Mouse (Mus musculus) embryonic fibroblast, embryonic 13.5 days (primary cell): ENCODE measurements around the gene Lipo3.
"Not testable (repeated sequence)": the region's sequence is repeated elsewhere in the genome, so short reads cannot be mapped to it uniquely, and the experiment has no call there.

Source experiments
- CTCF ChIP-seq: IDR thresholded peaks from 2 replicates; pipeline ENCODE4 v1.5.1; 2011; ENCODE audit warnings: mild to moderate bottlenecking, control low read depth, low read length, moderate library complexity, borderline replicate concordance; ENCODE audit not compliant: insufficient read depth
- POLR2A ChIP-seq: IDR thresholded peaks from 2 replicates; pipeline ENCODE4 v1.6.1; 2011; ENCODE audit warnings: low read depth, mild to moderate bottlenecking, control low read depth, low read length, moderate library complexity

DNA sequence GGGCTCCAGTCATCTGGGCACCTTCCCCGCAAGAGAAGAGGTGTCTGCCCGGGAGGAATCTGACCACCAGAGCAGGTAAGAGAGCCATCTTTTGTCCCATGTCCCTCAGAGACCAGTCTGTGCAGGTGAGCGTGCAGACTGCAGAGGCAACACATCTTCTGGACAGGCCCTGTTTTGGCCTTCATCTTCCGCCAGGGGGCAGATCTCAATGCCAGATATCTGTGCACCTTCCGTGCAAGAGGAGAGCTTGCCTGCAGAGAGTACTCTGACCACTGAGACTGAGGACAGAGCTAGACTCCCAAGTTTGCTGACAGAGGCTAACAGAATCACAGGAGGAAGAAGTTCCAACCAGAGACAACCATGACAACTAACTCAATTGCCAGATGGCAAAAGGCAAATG lies 193.2 kb downstream of the Lipo3 start:
- not testable (repeated sequence) for TF ChIP-seq POLR2A, CTCF
